Mouse (Mus musculus): ENCODE results near the gene Wnt4.

The Wnt4 gene

DNA sequence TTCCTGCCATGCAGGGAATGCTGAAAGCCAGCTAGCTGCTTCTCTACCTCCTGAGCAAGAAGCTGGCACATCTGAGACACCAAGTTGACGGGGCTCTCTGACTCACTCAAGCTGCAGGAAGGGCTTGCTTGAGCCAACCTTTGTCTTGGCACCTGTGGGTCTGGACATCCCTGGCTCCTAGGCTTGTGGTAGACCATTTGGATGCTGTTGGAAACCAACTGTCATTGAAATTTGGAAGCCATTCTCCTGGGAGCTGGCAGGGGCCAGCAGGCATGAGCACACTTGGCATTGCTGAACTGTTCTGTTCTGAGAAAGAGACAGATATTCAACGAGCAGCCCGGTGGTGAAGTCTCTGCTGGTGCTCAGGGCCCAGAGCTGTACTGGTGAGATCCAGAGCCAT is 13.0 kb downstream of the Wnt4 start:
- TF ChIP-seq GATA4 (IDR thresholded peaks at IDR 0.05; ENCODE audit: insufficient replicate concordance, low read length): no peak

DNA sequence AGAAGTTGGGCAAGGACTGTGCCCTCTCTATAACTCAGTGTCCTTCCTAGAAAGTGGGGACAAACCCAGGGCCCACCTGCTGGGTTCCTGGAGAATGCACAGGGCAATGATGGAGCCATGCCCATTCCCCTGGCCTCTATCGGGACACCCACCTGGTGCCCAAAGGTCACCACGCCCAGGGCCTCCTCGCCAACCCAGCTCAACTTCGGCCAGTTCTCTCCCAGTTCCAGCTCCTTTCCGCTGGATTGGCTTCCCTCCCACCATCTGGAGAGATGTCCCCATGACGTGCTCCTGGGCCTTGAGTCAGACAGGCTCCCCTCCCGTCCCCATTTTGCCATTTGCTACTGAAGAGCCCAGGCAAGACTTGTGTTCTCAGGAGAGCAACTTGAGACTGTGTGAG is 15.3 kb downstream of the Wnt4 start:
- TF ChIP-seq GATA4 (IDR thresholded peaks at IDR 0.05; ENCODE audit: insufficient replicate concordance, low read length): no peak

DNA sequence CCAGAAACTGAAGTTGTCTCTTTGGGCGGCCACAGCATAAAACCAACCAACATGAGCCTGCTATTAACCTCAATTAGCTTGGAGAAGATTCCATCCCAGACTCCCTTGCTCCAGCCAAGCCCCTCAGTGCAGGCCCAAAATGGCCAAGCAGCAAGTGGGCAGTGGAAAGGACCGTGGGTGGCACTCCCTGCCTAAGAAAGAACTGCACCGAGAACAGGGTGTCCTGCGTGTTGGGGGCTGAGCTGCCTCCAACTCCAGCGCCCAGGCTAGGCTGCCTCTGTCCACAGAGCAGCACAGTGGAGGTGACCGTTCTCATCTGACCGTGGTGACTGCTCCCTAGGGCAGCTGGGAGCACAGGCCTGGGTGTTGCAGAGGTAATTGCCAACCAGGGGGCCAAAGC is 16.7 kb downstream of the Wnt4 start:
- no peak for TF ChIP-seq GATA4 (IDR thresholded peaks at IDR 0.05; ENCODE audit: insufficient replicate concordance, low read length)

DNA sequence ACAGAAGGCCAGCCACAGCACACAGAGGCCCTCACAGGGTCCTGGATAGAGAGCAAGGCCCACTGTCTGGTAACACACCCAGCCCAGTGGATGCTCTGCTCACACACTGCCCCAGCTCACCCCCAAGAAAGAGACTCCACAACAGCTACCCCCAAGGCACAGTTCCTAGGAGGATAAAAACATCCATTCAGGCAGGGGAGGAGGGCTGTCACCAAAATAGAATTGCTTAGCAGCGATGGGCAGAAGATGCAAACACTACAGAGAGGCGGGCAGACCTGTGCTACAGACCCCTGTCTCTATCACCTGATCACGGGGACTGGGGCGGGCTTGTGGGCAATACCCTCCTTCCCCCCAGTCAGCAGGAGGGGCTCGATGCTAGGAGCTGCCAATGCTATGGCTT is 17.2 kb downstream of the Wnt4 start:
- TF ChIP-seq GATA4 (IDR thresholded peaks at IDR 0.05; ENCODE audit: insufficient replicate concordance, low read length): no peak

DNA sequence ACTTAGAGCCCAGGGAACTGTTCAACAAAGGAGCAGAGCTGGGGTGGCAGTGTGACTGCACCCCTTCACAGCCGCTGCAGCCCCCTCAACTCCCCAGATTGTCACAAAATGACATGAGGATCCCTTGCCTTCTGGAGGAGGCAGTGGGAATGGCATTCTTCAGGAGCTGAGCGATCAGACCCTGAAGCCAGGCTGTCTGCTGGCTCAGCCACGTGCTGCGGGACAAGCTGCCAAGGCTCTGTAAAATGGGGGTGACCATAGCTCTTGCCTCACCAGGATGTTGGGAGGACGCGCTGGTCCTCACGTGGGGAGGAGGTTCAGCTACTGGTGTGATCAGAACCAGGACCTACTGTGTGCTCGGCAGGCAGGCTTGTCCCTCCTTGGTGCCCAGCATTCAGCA is 17.7 kb downstream of the Wnt4 start:
- no peak for TF ChIP-seq GATA4 (IDR thresholded peaks at IDR 0.05; ENCODE audit: insufficient replicate concordance, low read length)

DNA sequence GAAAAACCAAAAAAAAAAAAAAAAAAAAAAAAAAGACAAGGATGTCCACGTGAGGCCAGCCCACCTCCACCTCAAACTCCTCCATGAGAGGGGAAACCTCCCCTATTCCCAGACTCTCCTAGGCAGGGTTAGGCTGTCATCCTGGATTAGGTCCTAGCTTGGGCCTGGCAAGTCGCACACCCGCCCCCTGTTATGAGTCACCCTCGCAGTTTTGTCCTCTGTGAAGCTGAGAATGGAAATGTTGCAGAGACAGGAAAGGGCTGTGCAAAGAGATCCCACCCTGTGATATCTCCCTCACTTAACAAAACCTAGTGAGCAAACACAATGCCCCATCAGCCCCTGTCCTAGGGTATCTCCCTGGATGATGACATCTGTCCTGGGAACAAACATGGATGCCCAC is 20.3 kb downstream of the Wnt4 start:
- TF ChIP-seq GATA4 (IDR thresholded peaks at IDR 0.05; ENCODE audit: insufficient replicate concordance, low read length): no peak

DNA sequence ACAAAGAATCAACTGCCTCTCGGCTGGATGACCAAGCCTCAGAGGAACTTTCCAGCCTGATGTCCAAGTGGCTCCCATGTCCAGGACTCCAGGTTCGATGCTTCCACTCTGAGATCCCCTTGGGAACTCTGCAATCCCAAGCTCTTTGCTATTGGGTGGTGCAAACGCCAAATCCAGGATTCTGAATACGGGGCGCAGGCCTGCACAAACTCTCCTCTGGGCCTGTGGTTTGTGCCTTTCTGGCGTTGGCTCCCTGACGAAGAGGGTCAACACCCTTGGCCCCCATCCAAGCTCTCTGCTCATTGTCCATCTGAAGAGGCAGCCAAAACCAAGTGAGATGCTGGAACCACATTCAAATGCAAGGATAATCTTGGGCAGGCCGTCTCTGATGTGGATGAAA is 21.1 kb downstream of the Wnt4 start:
- no peak for TF ChIP-seq GATA4 (IDR thresholded peaks at IDR 0.05; ENCODE audit: insufficient replicate concordance, low read length)

DNA sequence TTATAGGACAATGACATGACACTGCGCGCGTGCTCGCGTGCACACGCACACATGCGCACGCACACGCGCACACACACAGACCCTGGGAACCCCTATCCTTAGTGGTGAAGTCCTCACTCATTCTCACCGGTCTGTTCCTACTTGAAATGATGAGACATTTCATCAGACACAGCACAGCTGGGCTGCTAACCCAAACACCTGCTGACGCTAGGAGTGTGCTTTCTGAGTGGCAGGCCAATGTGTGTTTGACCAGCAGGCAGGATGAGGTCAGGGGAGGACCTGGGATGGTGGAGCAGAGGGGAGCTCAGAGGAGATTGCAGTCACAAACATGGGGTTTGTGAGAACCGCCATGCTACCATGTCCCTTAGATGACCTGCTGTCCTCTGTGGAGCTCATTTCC is 22.9 kb downstream of the Wnt4 start:
- TF ChIP-seq GATA4 (IDR thresholded peaks at IDR 0.05; ENCODE audit: insufficient replicate concordance, low read length): no peak

DNA sequence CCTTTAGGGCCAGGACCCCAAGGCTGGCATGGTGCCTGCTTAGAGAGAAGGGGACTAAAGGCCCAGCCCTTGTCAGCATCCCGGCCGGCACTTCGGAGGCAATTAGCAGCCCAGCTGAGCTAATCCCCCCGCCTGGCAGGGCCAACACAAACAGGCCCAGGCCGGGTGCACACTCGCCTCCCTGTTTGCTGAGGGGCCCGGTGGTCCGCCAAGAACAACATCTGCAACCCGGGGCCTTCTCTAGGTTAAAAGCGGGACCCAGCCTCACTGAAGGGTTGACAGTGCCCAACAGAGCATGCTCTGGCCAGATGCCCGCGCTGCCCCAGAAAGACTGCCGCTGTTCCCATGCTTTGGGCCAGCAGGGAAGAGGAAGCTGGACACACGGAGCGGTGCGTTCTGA is 24.3 kb downstream of the Wnt4 start:
- TF ChIP-seq GATA4 (IDR thresholded peaks at IDR 0.05; ENCODE audit: insufficient replicate concordance, low read length): no peak

DNA sequence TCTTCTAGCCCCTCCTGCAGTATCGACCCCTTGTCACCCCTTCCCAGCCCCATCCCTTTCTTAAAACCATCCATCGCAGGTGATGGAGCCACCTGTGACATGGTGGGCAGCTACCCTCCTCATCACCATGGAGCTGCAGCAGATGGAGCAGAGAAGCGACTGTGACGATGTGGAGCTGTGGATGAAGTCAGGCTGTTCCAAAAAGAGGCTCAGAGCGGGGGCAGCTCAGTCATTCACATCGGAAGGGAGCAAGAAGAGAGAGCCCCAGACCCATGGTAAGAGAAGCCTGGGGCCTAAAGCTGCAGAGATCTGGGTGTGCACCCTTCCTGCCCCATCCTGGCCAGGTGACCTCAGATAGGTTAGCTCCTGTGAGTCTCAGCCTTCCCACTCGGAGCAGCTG is 26.8 kb downstream of the Wnt4 start:
- no peak for TF ChIP-seq GATA4 (IDR thresholded peaks at IDR 0.05; ENCODE audit: insufficient replicate concordance, low read length)

DNA sequence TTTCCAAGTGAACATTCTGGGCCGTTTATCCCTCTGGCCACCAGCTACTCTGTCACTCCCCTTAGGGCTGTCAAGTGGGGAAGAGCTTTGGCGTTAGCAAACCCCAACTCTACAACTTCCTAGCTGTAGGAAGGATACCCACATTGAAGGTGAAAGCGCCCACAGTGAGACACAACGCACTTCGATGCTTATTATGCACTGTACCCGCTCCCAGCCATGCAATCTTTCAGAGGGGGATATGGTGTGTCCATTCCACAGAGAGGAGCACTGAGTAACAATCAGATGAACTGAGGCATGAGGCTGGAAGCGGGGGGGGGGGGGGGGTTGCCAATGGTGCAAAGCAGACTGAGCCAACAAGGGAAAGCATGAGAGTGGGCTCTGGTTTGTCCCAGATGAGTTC is 27.8 kb downstream of the Wnt4 start:
- no peak for TF ChIP-seq GATA4 (IDR thresholded peaks at IDR 0.05; ENCODE audit: insufficient replicate concordance, low read length)

DNA sequence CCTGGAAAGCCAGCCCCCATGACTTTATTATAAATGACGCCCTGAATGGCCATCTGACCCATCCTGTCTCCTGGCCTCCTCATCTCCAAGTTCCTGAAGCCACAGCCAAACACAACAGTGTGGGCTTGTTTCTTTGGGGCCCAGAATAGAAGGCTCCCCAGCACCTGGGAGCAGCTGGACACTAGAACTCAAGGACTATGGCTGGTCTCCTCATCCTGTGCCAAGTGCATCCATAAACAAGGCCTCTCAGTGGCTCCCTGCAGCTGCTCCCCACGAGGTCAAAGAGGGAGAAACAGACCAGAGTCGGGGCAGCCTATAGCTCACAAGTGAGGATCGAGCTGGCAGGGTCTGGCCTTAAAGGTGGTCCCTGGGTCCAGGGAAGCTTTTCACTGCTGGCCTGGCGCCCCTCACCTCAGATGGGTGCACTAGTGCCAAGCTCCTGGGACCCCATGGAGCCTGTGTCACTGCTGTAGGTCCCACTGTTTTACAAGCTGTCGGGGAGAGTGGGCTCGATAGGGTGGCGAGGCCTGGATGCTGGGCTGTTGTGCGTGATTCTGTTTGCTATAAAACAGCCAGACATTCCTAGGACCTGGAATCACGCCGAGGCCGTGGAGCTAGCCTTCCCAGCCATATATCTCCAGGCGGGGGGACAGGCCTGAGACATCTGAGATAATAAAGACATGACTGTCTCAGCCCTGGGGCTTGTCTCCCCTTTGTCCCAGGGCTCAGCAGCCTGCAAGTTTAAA is 28.7 kb downstream of the Wnt4 start:
- TF ChIP-seq GATA4 (IDR thresholded peaks at IDR 0.05; ENCODE audit: insufficient replicate concordance, low read length): no peak

DNA sequence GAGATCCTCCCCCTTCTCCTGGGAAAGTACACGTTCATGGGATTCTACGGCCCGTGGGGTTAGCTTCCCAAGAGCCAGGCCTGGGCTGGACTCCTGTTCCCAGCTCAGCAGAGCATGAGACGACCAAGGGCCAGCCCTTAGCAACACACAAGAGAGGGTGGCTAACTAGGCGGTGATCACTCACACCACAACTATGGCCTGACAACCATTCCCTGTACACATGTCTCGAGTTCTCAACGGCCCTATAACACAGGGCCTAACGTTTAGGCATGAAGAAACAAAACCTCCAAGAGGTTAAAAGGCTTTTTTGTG is 29.2 kb downstream of the Wnt4 start:
- no peak for TF ChIP-seq GATA4 (IDR thresholded peaks at IDR 0.05; ENCODE audit: insufficient replicate concordance, low read length)

DNA sequence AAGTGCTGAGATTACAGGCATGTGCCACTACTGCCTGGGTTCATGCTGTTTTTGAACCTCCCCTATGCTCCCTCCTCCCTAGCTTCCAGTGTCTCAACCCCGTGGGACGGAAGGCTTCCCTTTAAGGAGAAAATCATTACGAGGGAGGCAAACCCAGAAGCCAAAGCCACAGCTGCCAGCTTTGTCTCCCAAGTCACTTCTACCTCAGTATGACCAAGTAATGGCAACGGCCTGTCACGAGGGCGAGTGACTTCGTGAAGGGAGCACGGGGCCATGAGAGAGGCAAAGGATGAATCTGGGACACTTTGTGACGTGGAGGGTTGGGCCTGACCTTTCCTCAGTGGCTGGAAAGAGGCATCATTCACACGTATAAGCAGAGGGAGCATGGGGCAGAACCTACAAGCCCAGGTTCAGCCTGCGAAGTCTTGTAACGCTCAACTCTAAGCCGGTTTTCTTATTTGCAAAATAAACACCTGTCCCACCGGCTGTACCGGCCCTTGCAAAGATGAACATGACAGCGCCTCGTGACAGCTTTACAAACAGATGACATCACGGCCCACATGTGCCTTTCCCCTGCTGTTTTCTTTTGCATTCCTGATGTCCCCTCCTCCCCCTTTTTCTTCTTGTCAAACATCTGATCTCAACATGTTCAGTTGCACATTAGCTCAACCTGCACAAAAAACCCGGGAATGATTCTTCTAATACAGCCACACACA is 29.9 kb downstream of the Wnt4 start:
- TF ChIP-seq GATA4 (IDR thresholded peaks at IDR 0.05; ENCODE audit: insufficient replicate concordance, low read length): no peak

DNA sequence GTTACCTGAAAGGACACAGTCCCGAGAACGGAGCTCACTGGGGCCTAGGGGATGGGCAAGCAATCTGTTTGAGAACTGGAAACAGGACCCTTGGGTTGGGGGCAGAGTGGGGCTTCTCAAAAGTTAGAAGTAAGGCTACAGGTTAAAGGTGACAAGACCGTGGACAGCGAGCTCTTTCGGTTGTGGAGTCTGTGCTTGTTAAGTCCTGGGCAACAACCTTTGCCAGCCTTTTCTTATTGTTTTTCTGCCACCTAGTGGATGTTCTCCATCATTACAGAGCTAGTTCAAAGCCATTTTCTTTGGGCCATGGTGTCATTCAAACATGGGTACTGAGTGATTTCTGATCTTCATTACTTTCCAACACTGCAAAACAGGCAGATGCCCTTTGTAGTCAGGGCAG is 31.1 kb downstream of the Wnt4 start:
- TF ChIP-seq GATA4 (IDR thresholded peaks at IDR 0.05; ENCODE audit: insufficient replicate concordance, low read length): no peak

DNA sequence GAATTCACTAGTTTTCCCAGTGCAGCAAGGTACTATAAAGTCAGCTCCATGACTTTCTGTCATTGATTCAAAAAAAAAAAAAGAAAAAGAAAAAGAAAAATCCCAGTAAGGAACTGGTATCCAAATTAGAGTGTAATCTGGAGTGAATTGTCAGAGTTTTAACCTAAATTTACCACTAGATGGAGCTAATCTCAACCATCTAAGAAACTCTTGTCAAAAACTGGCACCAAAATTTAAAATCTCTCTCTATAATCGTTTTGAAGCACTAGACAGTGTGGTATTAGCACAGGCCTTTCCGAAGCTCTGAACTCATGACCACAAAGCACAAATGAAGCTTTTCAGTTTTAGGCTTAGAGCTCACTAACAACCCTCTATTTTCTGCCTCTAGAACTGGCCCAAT is 36.2 kb downstream of the Wnt4 start:
- no peak for TF ChIP-seq GATA4 (IDR thresholded peaks at IDR 0.05; ENCODE audit: insufficient replicate concordance, low read length)

DNA sequence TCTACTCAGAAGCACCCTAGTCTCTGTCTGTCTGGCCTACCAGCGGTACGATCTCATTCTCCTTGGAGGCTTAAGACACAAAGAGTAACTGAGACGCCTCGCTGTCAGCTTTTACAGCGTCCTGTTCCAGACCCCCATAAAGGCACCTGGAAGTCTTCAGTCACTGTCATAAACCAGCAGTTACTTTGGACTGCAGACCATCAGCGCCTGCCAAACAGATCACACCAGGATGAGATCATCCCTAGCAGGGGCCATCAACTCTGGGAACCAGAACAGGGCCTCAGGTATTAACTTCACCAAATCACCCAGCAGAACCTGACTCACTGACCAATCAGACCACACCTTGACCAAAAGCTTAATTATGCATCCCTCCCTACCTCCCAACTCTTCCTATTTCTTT is 37.3 kb downstream of the Wnt4 start:
- TF ChIP-seq GATA4 (IDR thresholded peaks at IDR 0.05; ENCODE audit: insufficient replicate concordance, low read length): no peak

Data from liver, adult (tissue).